Mouse (Mus musculus) G1E (cell line): Measurements from ENCODE around the gene Cggbp1.

Experiments
- CTCF ChIP-seq: IDR thresholded peaks from 2 replicates; pipeline ENCODE4 v1.5.1; 2012; ENCODE audit warnings: low read depth, low read length, inconsistent platforms, mixed read lengths
- GATA1 ChIP-seq: IDR thresholded peaks from 2 replicates; pipeline ENCODE4 v1.6.1; 2012; ENCODE audit warnings: borderline replicate concordance, low read length, inconsistent platforms, mixed read lengths
- TAL1 ChIP-seq: conservative IDR thresholded peaks from 2 replicates; pipeline ENCODE4 v1.6.1; 2012; ENCODE audit warnings: low read depth, low read length, inconsistent platforms, mixed read lengths

DNA sequence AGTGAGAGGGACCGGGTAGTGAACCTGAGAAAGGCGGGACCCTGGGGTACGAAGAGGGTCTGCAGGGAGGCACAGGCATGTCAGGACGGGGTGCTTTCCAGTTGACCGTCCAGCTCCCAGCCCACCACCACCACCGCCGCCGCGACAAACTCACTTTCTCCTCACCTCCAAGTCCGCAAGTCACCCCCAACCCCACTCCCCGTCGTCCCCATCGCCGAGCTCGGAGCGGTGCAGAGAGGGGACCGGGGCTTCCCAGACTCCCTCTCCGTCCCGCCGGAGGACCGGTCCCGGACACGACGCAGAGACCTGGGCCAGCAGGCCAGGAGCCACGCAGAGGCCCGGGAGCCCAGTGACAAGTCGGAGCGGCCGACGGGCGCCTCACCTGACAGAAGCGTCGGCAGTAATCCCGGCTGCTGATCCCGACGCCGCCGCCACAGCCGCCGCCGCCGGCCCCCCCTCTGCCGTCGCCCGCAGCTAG is 672 bp upstream of the Cggbp1 start:
- no peak for TF ChIP-seq CTCF
- no peak for TF ChIP-seq GATA1
- no peak for TF ChIP-seq TAL1
